Mouse (Mus musculus) thymus, postnatal 14 days (tissue): ENCODE data around the gene Ropn1l.

ENCODE experiments used
- DNase-seq: peaks from one replicate; pipeline ENCODE4 v3.0.0; 2021

Ropn1l gene

DNA sequence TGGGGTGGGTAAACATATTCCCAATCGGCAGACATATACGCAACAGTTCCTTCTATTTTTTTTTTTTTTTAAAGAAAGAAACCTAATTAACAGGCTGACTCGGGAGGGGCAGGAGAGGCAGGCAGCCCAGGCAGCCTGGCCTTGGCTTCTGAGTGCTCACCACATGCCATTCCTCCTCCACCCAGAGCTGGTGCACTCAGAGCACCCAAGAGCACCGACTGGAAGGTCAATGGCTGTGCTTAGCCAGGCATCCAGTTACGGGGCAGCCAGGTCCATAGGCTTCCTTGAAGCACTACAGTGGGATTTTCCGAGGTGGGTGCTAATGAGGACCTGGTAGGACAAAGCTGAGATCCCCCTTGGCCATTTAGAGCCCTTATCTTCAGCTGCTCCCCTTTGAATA is 11.5 kb downstream of the Ropn1l start:
- DNase-seq = no peak

DNA sequence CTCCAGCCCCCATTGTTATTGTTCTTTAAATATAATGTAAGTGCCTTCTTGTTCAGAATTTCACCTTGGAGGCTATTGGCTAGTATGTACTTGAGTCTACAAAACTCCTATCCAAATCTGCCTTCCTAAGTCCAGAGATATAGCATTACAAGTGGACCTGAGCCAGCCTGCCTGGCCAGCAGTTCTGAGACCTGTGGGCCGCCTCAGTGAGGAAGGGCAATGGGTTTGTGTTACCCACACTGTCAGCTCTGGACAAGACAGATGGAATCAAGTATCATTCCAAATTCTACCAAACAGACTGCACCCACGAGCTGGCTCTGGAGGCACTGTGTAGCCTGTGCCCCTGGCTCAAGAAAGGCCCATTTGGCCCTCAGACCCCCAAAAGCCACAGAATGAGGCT is 16.7 kb downstream of the Ropn1l start:
- no peak for DNase-seq

DNA sequence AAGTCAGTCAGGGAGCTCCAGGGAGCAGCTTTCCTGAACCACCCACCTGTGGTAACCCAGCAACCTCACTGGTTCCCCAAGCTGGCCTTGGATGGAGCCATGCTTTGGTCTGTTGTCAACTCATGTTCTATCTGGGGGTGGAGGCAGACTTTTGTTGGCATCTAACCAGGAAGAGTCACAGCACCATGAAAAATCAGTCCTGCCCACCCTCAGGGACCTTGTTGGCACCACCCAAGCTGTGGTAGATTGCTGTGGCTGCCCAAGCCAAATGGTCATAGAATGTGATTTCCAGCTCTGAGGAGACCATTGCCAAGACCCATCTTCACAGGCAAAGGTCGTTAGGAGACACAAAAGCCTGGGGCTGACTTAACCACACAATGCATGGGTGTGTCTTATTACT is 17.5 kb downstream of the Ropn1l start:
- no peak for DNase-seq

DNA sequence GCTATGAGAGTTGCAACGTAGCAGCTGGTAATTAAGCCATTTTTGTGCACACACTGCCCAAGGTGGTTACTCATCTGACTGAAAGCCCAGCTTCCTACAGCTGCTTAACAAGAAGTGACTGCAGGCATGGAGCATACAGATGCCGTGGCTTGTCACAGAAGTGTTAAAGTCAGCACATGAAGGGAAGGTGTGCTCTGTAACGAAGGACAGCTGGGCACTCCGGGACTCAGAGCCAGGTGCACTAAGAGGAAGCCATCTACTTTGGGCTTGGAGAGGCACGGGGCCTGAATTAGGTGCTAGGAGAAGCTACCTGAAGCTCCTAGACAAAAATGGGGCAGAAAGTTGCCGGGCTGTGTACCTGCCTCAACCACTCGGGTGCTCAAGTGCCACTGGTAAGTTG is 19.8 kb downstream of the Ropn1l start:
- DNase-seq = no peak

DNA sequence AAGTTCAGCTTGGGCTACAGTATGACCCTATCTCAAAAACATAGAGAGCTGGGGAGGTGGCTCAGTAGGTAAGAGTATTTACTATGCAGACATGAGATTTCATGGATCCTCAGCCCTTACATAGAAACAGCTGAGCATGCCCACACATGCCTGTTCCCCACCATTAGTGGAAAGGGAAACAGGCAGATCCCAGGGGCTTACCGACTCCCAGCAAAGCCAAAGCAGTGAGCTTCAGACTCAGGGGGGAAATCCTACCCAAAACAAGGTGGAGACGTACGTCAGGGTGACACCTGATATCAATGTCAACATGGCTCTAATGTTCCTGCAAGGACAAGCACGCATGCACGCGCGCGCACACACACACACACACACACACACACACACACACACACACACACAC is 21.7 kb downstream of the Ropn1l start:
- no peak for DNase-seq

DNA sequence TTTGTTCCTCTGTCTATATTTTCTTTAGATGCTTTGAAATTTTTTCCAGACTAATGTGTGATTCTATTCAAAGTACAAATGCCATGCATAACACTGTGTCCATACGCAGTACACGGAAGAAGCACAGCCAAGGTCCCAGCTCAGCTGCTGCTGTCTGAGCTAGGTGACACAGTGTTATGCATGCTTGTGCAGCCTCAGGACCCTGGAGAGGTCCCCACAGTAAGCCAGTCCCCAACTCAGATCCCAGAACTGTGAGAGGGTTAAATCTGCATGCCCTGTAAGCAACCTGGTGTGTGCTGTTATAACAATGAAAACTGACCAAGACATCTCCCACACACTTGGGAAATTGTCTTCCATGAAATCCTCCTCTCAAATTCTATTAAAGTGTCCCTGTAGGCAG is 23.5 kb downstream of the Ropn1l start:
- DNase-seq = no peak

DNA sequence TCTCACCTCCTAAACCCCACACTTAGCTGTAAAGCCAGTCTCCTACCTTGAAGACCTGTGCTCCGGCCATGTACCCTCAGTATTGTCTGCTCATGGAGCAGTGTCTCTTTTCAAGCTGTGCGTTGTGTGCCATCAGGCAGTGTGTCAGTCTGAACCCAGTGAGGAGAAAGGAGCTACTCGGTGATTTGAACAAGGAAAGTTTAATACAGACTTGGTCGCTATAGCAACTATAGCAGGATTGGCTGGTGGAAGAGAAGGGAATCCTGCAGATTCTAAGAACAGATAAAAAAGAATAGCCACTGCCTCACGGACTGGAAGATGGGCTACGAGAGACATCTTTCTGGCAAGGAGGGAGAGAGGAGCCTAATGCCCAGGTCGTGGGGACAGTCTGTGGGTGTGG is 24.1 kb downstream of the Ropn1l start:
- DNase-seq = no peak

DNA sequence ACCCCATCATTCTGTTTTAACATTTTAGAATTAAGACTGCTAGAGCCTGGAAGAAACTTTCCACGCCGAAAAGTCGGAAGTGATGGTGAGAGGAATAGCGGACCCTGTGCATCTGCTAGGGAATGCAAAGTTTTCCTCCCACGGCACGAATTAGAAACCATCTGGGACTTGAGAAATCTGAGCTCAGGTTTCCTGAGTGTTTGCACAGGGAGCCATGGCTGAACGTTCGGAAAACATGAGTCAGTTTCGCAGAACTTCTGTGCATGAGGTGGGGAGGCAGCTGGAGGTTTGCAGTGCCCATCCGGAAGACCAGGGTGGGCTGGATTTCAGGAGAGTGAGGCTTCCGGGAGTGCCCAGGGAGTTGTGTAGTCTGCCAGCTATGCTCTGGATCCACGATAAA is 25.0 kb downstream of the Ropn1l start:
- DNase-seq = no peak

DNA sequence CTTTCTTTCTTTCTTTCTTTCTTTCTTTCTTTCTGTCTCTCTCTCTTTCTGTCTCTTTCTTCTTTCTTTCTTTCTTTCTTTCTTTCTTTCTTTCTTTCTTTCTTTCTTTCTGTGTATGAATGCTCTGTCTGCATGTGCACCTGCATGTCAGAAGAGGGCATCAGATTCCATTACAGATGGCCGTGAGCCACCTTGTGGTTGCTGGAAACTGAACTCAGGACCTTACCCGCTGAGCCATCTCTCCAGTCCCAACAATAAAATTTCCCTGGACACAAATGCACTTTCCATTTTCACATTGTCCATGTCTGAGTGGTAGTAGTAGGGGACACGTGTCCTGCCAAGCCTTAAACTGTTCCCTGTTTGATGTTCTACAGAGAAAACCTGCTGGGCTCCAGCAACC is 26.1 kb downstream of the Ropn1l start:
- DNase-seq = no peak

DNA sequence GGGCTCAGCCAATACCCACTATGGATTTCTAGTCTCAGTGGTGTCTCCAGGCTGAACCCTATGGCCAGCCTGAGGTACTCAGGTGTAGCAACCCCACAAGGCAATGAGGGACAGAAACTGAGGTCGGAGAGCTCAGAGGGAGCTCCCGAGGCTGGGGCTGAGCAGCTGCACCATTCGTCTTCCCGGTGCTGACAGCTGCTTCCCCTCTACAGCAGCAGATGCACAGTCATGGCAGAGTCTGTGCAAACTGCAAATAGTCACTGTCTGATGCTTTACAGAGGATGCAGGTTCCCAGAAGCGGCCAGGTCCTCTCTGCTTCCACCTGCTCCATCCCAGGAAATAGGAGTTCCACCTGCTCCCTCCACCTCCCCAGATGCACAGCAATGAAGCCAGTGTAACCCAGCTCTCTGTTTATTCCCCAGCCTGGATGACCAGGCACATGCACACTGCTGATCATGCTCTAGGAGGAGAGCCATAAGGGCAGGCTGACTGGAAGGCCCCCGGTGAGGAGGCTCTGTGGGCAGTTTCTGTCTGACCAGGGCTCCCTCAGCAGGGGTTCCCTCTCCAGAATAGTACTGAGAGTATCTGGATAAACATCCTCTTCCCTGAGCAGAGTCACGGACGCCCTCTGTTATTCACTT is 27.4 kb downstream of the Ropn1l start:
- no peak for DNase-seq

DNA sequence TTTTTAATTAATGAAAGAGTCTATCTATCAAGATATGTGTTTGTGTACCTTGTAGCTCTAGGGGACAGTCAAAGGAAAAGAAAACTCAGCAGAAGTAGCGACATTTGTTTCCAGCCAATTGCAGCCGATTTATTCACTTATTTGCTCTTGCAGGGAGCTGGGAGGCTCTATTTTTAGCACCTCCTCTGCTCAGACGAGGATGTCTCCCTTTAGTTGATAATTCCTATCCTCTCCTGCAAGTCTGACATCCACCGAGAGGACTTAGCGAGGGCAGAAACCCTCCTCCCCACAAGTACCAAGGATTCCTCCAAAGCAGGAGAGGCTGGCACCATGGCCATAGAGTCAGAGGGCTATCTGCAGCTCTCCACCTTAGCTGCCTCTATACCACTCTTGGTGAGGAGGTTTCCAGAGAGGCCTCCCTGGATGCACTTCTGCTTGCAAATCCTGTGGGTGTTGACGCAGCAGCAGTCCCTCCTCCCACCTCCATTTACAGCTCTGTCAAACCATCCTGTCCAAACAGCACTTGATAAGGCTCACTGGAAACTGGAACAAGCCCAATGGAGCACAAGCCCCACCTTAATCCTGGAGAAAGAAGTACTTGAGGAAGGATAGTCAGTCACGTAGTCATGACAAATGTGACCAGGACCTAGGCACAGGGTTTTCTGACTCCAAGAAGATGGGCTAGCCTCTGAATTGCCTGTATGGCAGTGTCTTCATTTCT is 30.7 kb downstream of the Ropn1l start:
- no peak for DNase-seq

DNA sequence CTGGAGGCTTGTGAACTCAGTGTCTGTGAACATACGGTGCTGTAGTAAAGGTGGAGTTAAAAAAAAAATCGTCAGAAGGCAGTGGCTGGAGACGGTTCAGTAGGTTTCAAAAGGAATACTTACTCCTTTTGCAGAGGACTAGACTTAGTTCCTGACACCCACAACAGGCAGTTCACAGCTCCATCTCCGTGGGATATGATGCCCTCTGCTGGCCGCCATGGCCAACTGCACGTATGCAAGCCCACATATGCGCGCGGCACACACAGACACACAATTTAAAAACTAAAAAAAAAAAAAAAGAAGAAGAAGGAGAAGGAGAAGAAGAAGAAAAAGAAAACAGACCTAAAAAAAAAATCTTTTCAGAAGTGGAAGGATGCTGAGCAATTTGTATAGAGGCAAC is 34.5 kb downstream of the Ropn1l start:
- DNase-seq = peak; percentile 53

DNA sequence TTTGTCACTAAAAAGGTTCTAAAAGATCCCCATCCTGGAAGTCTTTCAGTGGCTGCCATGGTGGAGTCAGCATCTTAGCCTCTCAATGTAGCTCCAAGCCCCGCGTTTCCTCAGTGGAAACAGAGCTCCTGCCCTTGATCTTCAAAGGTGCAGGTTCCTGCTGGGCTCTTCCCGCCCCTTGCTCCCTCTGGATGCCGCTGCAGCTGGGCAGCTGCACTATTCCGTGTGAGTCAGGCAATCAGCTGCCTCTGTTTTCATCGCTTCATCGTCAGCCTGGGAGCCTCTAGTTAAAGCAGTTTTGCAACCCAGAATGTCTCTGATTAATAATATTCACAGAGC is 34.9 kb downstream of the Ropn1l start:
- no peak for DNase-seq

DNA sequence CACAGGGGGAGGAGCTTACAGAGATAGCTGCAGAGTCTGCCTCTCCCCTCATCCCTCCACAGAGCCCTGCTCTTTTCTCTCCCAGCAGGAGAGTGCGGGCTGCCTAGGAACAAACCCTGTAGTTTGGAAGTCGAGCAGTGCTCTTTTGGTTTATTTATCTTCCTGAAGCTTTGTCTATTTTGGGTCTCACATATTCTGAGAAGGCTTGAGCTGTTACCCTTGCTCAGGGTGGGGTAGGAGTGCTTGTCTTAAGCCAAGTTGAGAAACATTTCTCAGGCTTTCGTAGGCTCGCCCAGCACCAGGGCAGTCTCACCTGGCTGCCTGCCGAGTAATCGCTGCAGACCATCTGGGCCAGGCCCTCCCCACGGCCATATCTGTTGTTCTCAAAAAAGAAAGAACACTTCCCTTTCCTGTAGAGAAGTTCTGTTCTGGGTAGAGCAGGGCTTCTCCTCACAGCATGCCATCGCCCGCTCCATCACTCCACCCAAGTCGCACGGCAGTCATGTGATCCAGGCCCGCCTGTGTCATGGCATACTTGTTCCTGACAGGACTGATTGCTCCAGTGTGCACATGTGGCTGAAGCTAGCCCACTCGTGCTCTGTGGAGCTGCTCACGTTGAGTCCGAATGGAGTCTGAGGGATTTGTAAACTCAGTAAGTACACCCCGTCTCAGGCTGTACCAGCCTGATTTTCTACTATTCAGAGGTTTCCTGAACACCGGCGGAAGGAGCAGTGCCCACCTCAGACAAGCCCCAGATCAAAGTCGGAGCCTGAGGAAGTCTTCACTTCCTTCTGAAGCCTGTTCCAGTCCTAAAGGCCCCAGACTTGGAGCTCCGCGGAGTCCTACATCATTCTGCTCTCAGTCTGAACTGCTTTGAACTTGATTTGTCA is 35.5 kb downstream of the Ropn1l start:
- peak; percentile 19 for DNase-seq

DNA sequence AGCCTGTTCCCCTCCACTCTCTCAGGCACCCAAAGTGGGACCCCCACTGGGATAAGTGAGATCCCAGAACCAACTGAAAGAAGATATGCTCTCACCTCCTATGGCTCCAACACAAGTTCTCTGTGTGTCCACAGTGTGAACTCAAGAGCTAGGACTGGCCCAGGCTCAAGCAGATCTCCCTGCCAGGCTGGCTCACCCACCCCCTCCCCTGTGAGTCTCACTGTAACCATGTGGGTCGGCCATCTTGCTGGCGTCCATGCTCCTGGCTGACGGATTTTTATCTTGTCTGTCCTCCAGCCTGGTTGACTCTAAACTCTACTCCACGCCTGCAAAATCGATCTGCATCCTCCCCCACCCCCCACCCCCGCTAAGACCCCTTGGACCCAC is 36.1 kb downstream of the Ropn1l start:
- DNase-seq = no peak

DNA sequence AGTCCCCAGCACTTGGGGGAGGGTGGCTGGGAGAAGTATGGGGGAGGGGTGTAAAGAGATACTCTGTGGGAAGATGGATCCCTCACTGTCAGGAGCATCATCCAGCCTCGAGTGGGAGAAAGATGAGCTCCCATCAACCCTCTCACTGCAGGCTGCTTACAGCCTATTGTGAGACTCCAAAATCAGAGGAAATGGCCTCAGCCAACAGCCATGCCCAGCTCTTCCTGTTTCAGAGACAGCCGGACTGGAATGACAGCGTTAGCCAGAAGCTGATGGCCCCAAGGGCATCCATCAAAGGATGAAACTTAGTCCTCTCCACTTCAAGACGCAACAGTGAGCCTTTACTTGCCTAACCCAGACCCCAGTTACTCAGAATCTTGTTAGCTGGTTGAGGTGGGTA is 38.4 kb downstream of the Ropn1l start:
- DNase-seq = no peak

DNA sequence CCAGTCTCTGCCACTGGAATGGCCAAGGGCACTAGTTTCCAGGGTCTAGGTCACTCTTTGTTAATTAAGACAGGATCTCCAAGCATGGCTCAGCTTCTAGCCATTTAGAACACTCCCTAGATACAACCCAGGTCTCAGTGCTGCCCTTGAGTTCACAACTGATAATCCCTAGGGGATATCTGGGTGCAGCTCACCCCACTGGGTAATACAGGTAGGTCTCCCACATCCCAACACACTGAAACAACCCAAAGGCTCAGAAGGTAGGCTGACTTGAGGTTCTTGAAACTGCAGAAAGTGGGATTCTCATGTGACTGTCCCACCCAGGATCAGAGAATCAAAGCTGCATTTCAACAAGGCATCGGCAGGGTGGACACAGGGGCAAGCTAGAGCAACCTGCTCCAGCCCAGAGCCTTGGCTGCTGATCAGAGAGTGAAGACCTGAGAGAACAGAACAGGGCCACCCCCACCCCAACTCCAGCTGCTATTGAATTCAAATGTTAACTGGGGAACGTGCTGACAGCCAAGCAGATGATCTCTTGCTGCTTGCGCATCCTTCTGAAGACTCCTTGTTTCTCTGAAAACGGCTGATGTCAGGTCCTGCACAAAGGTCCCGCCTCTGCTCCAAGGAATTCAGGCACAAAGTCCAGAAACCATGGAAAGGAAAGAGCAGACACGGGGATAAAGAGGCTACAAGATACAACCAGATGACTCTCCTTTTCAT is 39.2 kb downstream of the Ropn1l start:
- DNase-seq = no peak

DNA sequence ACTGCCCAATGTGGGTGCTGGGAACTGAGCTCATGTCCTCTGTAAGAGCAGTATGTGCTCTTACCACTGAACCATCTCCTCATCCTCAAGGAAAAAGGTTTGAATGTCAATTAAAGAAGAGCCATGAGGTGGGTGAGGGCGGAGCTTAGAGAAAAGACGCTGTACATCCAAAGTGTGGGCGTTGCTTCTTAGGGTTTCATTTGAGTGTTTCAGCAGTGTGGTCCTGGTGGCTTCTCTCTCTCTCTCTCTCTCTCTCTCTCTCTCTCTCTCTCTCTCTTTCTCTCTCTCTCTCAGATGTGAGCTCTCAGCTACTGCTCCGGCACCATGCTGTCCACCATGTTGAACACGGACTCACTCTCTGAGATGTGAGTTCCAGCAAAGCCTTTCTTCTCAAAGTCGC is 39.9 kb downstream of the Ropn1l start:
- no peak for DNase-seq

DNA sequence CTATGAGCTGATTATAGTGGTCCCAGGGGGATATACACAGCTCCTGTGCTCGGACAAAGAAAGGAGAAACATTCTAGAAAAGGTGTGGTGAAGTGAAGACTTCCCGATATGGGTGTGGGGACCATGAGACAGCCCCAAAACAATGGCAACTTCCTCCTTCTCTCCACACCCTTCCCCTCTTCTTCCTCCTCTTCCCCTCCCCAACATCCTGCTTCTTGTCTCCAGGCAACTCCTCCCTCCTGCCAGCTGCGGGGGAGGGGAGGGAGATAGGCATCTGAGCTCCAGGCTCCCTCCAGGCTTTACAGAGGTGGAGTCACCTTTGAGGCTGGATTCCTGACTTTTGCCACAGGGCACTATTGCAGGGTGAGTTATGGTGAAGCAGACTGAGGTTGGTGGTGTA is 40.6 kb downstream of the Ropn1l start:
- DNase-seq = no peak

DNA sequence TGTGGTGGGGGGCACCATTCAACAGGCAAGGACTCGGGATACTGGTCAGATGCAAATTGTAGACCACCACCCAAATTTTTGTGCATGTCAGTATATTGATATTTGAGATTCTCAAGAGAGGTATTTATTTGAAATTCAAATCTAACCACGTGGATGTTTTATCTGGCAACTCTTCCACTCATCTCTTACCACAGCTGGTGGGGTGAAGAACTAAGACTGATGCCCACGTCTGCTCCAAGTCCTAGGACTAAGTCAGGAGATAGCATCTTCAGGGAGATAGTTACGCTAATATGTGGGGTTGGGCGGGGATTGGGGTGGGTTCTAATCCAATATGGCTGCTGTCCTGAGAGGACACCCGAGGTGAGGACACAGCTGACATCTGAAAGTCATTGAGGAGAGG is 41.1 kb downstream of the Ropn1l start:
- DNase-seq = no peak

DNA sequence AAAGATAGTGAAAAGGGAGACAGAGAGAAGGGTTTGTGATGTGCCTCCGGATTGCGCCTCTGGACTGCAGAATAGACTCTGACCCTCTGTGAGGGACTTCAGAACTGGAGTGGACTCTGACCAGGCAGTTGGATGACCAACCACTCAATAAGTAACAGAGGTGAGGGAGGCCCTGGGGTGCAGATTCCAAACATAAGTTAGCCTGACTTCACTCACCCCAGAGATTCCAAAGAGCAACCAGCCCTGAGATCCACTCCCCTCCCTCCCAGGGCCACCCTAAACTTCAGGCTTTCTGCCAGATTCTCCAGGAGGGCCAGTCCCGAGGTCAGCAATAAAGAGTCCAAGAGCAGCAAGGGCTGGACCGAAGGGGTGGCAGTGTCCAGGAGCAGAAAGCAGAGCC is 46.0 kb downstream of the Ropn1l start:
- DNase-seq = no peak

DNA sequence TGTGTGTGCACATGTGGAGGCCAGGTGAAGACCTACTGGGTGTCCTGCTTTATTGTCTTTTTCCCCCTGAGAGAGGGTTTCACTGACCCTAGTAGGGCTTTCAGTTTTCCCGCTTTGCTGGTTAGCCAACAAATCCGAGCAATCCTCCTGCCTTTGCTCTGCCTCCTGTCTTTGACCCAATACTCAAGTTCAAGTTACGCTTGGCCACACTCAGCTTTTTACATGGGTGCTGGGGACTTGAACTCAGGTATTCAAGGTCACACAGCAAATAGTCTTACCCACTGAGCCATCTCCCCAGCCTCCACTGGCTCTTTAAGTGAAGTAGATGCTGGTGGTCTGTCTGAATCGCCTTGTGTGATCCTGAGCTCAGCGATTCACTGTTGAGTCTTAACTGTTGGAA is 46.7 kb downstream of the Ropn1l start:
- no peak for DNase-seq

DNA sequence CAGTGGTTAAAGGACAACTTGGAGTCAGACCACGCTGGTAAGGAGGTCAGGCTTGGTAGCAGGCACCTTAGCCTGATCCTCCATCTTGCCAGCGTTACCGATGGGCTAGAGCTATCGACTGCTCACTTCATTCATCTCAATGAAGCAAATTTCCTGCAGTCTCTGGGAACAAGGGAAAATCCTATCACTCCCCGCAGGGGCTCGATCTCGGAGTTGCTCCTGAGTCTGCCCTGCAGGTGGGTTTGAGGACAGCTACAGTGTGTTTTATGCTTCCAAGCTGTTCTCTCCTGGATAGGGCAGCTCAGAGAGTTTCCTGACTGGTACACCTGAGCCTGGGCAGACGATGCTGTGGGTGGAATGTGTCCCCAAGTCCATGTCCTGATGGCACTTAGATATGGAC is 49.2 kb downstream of the Ropn1l start:
- DNase-seq = no peak
